Mouse (Mus musculus): ENCODE measurements around the gene 2900011O08Rik. TPM values are rescaled to one million over a fixed set of nuclear protein-coding genes. Genes with fewer than 3 reads are reported as not detected.
A peak's percentile ranks its signal among the peaks of the same experiment; 100 is the strongest.

The 2900011O08Rik gene
- polyA plus RNA-seq, 1 experiment from 2014 or later = 0.84 TPM

- Histone ChIP-seq H3K4me3 (replicated peaks; ENCODE audit: low read depth, low read length) (no peak overlapping the region), H3K4me1 (replicated peaks; ENCODE audit: insufficient read depth, low read length) (no peaks in the 10 kb centered on the region), H3K9me3 (replicated peaks; ENCODE audit: low read length) (no peaks in the 10 kb centered on the region), H3K9ac (ENCODE audit: low read depth, low read length) (no peak overlapping the region), H3K36me3 (ENCODE audit: insufficient read depth, low read length) (no peaks in the 10 kb centered on the region), H3K4me2 (ENCODE audit: low read length) (no peak overlapping the region), H3K27ac (peak overlapping the region; percentile 38; the same call in 1 of the 2 replicates), H3K27me3 (ENCODE audit: insufficient read depth, low read length) (no peaks in the 10 kb centered on the region)
- DNase-seq (ENCODE audit: low spot score) (peak; percentile 41), ATAC-seq (replicated peaks; ENCODE audit: low FRiP score, low read depth) (peak; percentile 68)
- 24% methylated on average over 3 of the region's 3 CpGs for WGBS
- peak; percentile 62 for TF ChIP-seq CTCF (IDR thresholded peaks at IDR 0.05; ENCODE audit: low read depth)
Observed at GRCm38 (mm10) chr16:14004170-14004569, 17.8 kb downstream of the 2900011O08Rik start.

- Histone ChIP-seq H3K9me3 (replicated peaks; ENCODE audit: low read length) (no peaks in the 10 kb centered on the region), H3K4me3 (replicated peaks; ENCODE audit: low read depth, low read length) (no peak overlapping the region), H3K4me2 (ENCODE audit: low read length) (no peak overlapping the region), H3K4me1 (replicated peaks; ENCODE audit: insufficient read depth, low read length) (no peaks in the 10 kb centered on the region), H3K36me3 (ENCODE audit: insufficient read depth, low read length) (no peaks in the 10 kb centered on the region), H3K9ac (ENCODE audit: low read depth, low read length) (no peak overlapping the region), H3K27me3 (ENCODE audit: insufficient read depth, low read length) (no peaks in the 10 kb centered on the region), H3K27ac (peak overlapping the region; percentile 50; the same call in 1 of the 2 replicates)
- ATAC-seq (replicated peaks; ENCODE audit: low FRiP score, low read depth) (0 out of 2 replicates have a peak, but pooled peaks have one; percentile 53), DNase-seq (ENCODE audit: low spot score) (no peak)
- WGBS = 85% methylated on average over 2 of the region's 2 CpGs
- TF ChIP-seq CTCF (IDR thresholded peaks at IDR 0.05; ENCODE audit: low read depth) = no peak
Observed at GRCm38 (mm10) chr16:14004726-14005125, 18.3 kb downstream of the 2900011O08Rik start.

GRCm38 (mm10) chr16:14005266-14005665, 18.9 kb downstream of the 2900011O08Rik start:
- H3K27ac ChIP-seq = peak overlapping the region; percentile 50; the same call in 1 of the 2 replicates
- no peaks in the 10 kb centered on the region for H3K27me3 ChIP-seq (ENCODE audit: insufficient read depth, low read length)
- no peak overlapping the region for H3K9ac ChIP-seq (ENCODE audit: low read depth, low read length)
- no peak overlapping the region for H3K4me2 ChIP-seq (ENCODE audit: low read length)
- DNase-seq (ENCODE audit: low spot score) (no peak), ATAC-seq (replicated peaks; ENCODE audit: low FRiP score, low read depth) (no peak)
- H3K4me3 ChIP-seq (replicated peaks; ENCODE audit: low read depth, low read length) = no peak overlapping the region
- H3K36me3 ChIP-seq (ENCODE audit: insufficient read depth, low read length) = no peaks in the 10 kb centered on the region
- no peaks in the 10 kb centered on the region for H3K9me3 ChIP-seq (replicated peaks; ENCODE audit: low read length)
- H3K4me1 ChIP-seq (replicated peaks; ENCODE audit: insufficient read depth, low read length) = no peaks in the 10 kb centered on the region
- TF ChIP-seq CTCF (IDR thresholded peaks at IDR 0.05; ENCODE audit: low read depth) = no peak
- 86% methylated on average over 4 of the region's 4 CpGs for WGBS

- 75% methylated on average over 2 of the region's 2 CpGs for WGBS
- Histone ChIP-seq H3K4me2 (ENCODE audit: low read length) (no peak overlapping the region), H3K36me3 (ENCODE audit: insufficient read depth, low read length) (no peaks in the 10 kb centered on the region), H3K9ac (ENCODE audit: low read depth, low read length) (no peak overlapping the region), H3K4me3 (replicated peaks; ENCODE audit: low read depth, low read length) (no peak overlapping the region), H3K9me3 (replicated peaks; ENCODE audit: low read length) (no peaks in the 10 kb centered on the region), H3K27me3 (ENCODE audit: insufficient read depth, low read length) (no peaks in the 10 kb centered on the region), H3K4me1 (replicated peaks; ENCODE audit: insufficient read depth, low read length) (no peaks in the 10 kb centered on the region), H3K27ac (no peak overlapping the region)
- no peak for DNase-seq (ENCODE audit: low spot score)
- no peak for ATAC-seq (replicated peaks; ENCODE audit: low FRiP score, low read depth)
- TF ChIP-seq CTCF (IDR thresholded peaks at IDR 0.05; ENCODE audit: low read depth) = no peak
Observed at GRCm38 (mm10) chr16:14008081-14008480, 21.7 kb downstream of the 2900011O08Rik start.

- no peak for TF ChIP-seq CTCF (IDR thresholded peaks at IDR 0.05; ENCODE audit: low read depth)
- Histone ChIP-seq H3K27me3 (ENCODE audit: insufficient read depth, low read length) (no peaks in the 10 kb centered on the region), H3K4me1 (replicated peaks; ENCODE audit: insufficient read depth, low read length) (no peaks in the 10 kb centered on the region), H3K9ac (ENCODE audit: low read depth, low read length) (no peak overlapping the region), H3K36me3 (ENCODE audit: insufficient read depth, low read length) (no peaks in the 10 kb centered on the region), H3K4me3 (replicated peaks; ENCODE audit: low read depth, low read length) (no peak overlapping the region), H3K27ac (no peak overlapping the region), H3K9me3 (replicated peaks; ENCODE audit: low read length) (no peaks in the 10 kb centered on the region), H3K4me2 (ENCODE audit: low read length) (no peak overlapping the region)
- ATAC-seq (replicated peaks; ENCODE audit: low FRiP score, low read depth) = peak; percentile 50; the same call in 1 of the 2 replicates
- no peak for DNase-seq (ENCODE audit: low spot score)
Observed at GRCm38 (mm10) chr16:14008708-14009107, 22.3 kb downstream of the 2900011O08Rik start.

- Histone ChIP-seq H3K4me2 (ENCODE audit: low read length) (no peak overlapping the region), H3K4me1 (replicated peaks; ENCODE audit: insufficient read depth, low read length) (no peaks in the 10 kb centered on the region), H3K9me3 (replicated peaks; ENCODE audit: low read length) (no peaks in the 10 kb centered on the region), H3K27me3 (ENCODE audit: insufficient read depth, low read length) (no peaks in the 10 kb centered on the region), H3K4me3 (replicated peaks; ENCODE audit: low read depth, low read length) (no peak overlapping the region), H3K9ac (ENCODE audit: low read depth, low read length) (no peak overlapping the region), H3K27ac (no peak overlapping the region), H3K36me3 (ENCODE audit: insufficient read depth, low read length) (no peaks in the 10 kb centered on the region)
- DNase-seq (ENCODE audit: low spot score) (no peak), ATAC-seq (replicated peaks; ENCODE audit: low FRiP score, low read depth) (no peak)
- TF ChIP-seq CTCF (IDR thresholded peaks at IDR 0.05; ENCODE audit: low read depth) = no peak
- 87% methylated on average over 4 of the region's 4 CpGs for WGBS
Observed at GRCm38 (mm10) chr16:14009966-14010365, 23.6 kb downstream of the 2900011O08Rik start.

GRCm38 (mm10) chr16:14017306-14017705, 30.9 kb downstream of the 2900011O08Rik start:
- Histone ChIP-seq H3K27me3 (ENCODE audit: insufficient read depth, low read length) (no peaks in the 10 kb centered on the region), H3K4me3 (replicated peaks; ENCODE audit: low read depth, low read length) (no peak overlapping the region), H3K27ac (no peak overlapping the region), H3K9ac (ENCODE audit: low read depth, low read length) (no peak overlapping the region), H3K9me3 (replicated peaks; ENCODE audit: low read length) (no peaks in the 10 kb centered on the region), H3K36me3 (ENCODE audit: insufficient read depth, low read length) (no peaks in the 10 kb centered on the region), H3K4me2 (ENCODE audit: low read length) (no peak overlapping the region), H3K4me1 (replicated peaks; ENCODE audit: insufficient read depth, low read length) (no peaks in the 10 kb centered on the region)
- TF ChIP-seq CTCF (IDR thresholded peaks at IDR 0.05; ENCODE audit: low read depth) = no peak
- DNase-seq (ENCODE audit: low spot score) = no peak
- 80% methylated on average over 8 of the region's 8 CpGs for WGBS
- ATAC-seq (replicated peaks; ENCODE audit: low FRiP score, low read depth) = no peak

Measured in kidney, postnatal 0 days (tissue).